Mouse (Mus musculus): ENCODE data around the gene Notch4. TPM values are rescaled to one million over a fixed set of nuclear protein-coding genes. Genes with fewer than 3 reads are reported as not detected.
"Not testable (repeated sequence)": the region's sequence is repeated elsewhere in the genome, so short reads cannot be mapped to it uniquely, and the experiment has no call there.

Notch4 gene
- total RNA-seq (2014; fragmentation: Nextera tagmentation) (0.22 and 0.66 TPM in 2 replicates), total RNA-seq (2017) (0.11 and 0.75 TPM in 2 replicates)

GRCm38 (mm10) chr17:34564003-34564421 lies at the start of gene Notch4:
TSS of gene Notch4 (plus strand) at chr17:34564268.
- ATAC-seq (replicated peaks; ENCODE audit: low FRiP score, low TSS enrichment, poor library complexity, severe bottlenecking) = no peak

- no peak for ATAC-seq (replicated peaks; ENCODE audit: low FRiP score, low TSS enrichment, poor library complexity, severe bottlenecking)
These were observed 47.6 kb upstream of the Notch4 start for GRCm38 (mm10) chr17:34516514-34516913.

- no peak for ATAC-seq (replicated peaks; ENCODE audit: low FRiP score, low TSS enrichment, poor library complexity, severe bottlenecking)
These were observed 46.8 kb upstream of the Notch4 start, which contains the start of gene Btnl6 for GRCm38 (mm10) chr17:34517252-34517651. TSS of gene Btnl6 (minus strand) at chr17:34517352.

GRCm38 (mm10) chr17:34517795-34518194 lies 46.3 kb upstream of the Notch4 start:
- no peak for ATAC-seq (replicated peaks; ENCODE audit: low FRiP score, low TSS enrichment, poor library complexity, severe bottlenecking)

GRCm38 (mm10) chr17:34518571-34518970 lies 45.5 kb upstream of the Notch4 start:
- ATAC-seq (replicated peaks; ENCODE audit: low FRiP score, low TSS enrichment, poor library complexity, severe bottlenecking) = not testable (repeated sequence)

GRCm38 (mm10) chr17:34519001-34519400 lies 45.1 kb upstream of the Notch4 start:
- ATAC-seq (replicated peaks; ENCODE audit: low FRiP score, low TSS enrichment, poor library complexity, severe bottlenecking) = no peak

- no peak for ATAC-seq (replicated peaks; ENCODE audit: low FRiP score, low TSS enrichment, poor library complexity, severe bottlenecking)
These were observed 31.4 kb upstream of the Notch4 start for GRCm38 (mm10) chr17:34532671-34533070.

- ATAC-seq (replicated peaks; ENCODE audit: low FRiP score, low TSS enrichment, poor library complexity, severe bottlenecking) = not testable (repeated sequence)
These were observed 20.5 kb upstream of the Notch4 start for GRCm38 (mm10) chr17:34543567-34543966.

GRCm38 (mm10) chr17:34546797-34547196 lies 17.3 kb upstream of the Notch4 start:
- ATAC-seq (replicated peaks; ENCODE audit: low FRiP score, low TSS enrichment, poor library complexity, severe bottlenecking) = no peak

- no peak for ATAC-seq (replicated peaks; ENCODE audit: low FRiP score, low TSS enrichment, poor library complexity, severe bottlenecking)
These were observed 16.5 kb upstream of the Notch4 start for GRCm38 (mm10) chr17:34547601-34548000.

- ATAC-seq (replicated peaks; ENCODE audit: low FRiP score, low TSS enrichment, poor library complexity, severe bottlenecking) = no peak
These were observed 14.9 kb upstream of the Notch4 start for GRCm38 (mm10) chr17:34549156-34549555.

- ATAC-seq (replicated peaks; ENCODE audit: low FRiP score, low TSS enrichment, poor library complexity, severe bottlenecking) = no peak
These were observed 14.2 kb upstream of the Notch4 start for GRCm38 (mm10) chr17:34549843-34550242.

- peak; percentile 77 for ATAC-seq (replicated peaks; ENCODE audit: low FRiP score, low TSS enrichment, poor library complexity, severe bottlenecking)
These were observed 8.6 kb upstream of the Notch4 start for GRCm38 (mm10) chr17:34555483-34555882.

- no peak for ATAC-seq (replicated peaks; ENCODE audit: low FRiP score, low TSS enrichment, poor library complexity, severe bottlenecking)
These were observed 7.7 kb upstream of the Notch4 start for GRCm38 (mm10) chr17:34556406-34556805.

- no peak for ATAC-seq (replicated peaks; ENCODE audit: low FRiP score, low TSS enrichment, poor library complexity, severe bottlenecking)
These were observed 6.7 kb upstream of the Notch4 start for GRCm38 (mm10) chr17:34557411-34557810.

- no peak for ATAC-seq (replicated peaks; ENCODE audit: low FRiP score, low TSS enrichment, poor library complexity, severe bottlenecking)
These were observed 5.0 kb upstream of the Notch4 start for GRCm38 (mm10) chr17:34559116-34559515.

GRCm38 (mm10) chr17:34559895-34560294 lies 4.2 kb upstream of the Notch4 start:
- no peak for ATAC-seq (replicated peaks; ENCODE audit: low FRiP score, low TSS enrichment, poor library complexity, severe bottlenecking)

- no peak for ATAC-seq (replicated peaks; ENCODE audit: low FRiP score, low TSS enrichment, poor library complexity, severe bottlenecking)
These were observed 3.6 kb upstream of the Notch4 start for GRCm38 (mm10) chr17:34560438-34560837.

- no peak for ATAC-seq (replicated peaks; ENCODE audit: low FRiP score, low TSS enrichment, poor library complexity, severe bottlenecking)
These were observed 2.9 kb upstream of the Notch4 start for GRCm38 (mm10) chr17:34561200-34561599.

GRCm38 (mm10) chr17:34562595-34562994 lies 1.5 kb upstream of the Notch4 start:
- ATAC-seq (replicated peaks; ENCODE audit: low FRiP score, low TSS enrichment, poor library complexity, severe bottlenecking) = no peak

GRCm38 (mm10) chr17:34563354-34563753 lies 714 bp upstream of the Notch4 start:
- no peak for ATAC-seq (replicated peaks; ENCODE audit: low FRiP score, low TSS enrichment, poor library complexity, severe bottlenecking)

GRCm38 (mm10) chr17:34564796-34565195 lies 728 bp downstream of the Notch4 start:
- ATAC-seq (replicated peaks; ENCODE audit: low FRiP score, low TSS enrichment, poor library complexity, severe bottlenecking) = no peak
